In the genomic region with DNA sequence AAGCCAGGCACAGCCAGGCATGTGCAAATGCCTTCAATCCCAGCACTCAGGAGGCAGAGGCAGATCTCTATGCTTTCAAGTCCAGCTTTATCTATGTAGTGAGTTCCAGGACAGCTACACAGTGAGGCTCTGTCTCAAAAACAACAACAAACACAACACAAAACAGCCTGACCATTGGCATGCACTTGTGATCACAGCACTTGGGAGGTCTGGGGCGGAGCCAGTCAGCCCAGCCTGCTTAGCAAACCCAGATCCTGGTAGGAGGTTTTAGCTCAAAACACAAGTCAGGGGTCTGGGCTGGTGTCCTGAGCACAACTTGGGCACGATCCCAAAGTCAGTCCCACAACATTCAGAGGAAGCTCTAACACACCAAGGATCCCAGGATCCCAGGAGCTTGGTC, we compare ENCODE assay signal across 30 mouse cellular contexts. TPM values are rescaled to one million over a fixed set of nuclear protein-coding genes. Genes with fewer than 3 reads are reported as not detected.
DNase-seq lines count a peak whose midpoint lies in the region; ATAC-seq and TF ChIP-seq lines count a peak whose summit lies in the region.
"Had no signal": no experiment of that assay in that cellular context is flagged by ENCODE, and none has a peak within 500 bp of the region (broad histone marks: within the 10 kb centered on the region; RNA-seq: fewer than 3 reads in every experiment).

No protein-coding gene starts in this region.

- ATAC-seq in forebrain, postnatal 0 days, result peak; percentile 25; the same call in 1 of the 2 replicates
- ATAC-seq in forebrain, embryonic 14.5 days, result no peak
- no peak for ATAC-seq in heart, embryonic 15.5 days (replicated peaks; ENCODE audit: insufficient number of reproducible peaks, insufficient read depth, low FRiP score, low read depth)
- ATAC-seq: CD4-positive, CD25-positive, alpha-beta regulatory T cell, adult 4 months; intestine, embryonic 16.5 days had no signal

- no peak for TF ChIP-seq EP300 in heart, adult 2 months (IDR thresholded peaks at IDR 0.05; ENCODE audit: insufficient read depth, low read depth, low read length)

- WGBS in forebrain, postnatal 0 days, result 62% methylated on average over 2 of the region's 2 CpGs
- 47% methylated on average over 2 of the region's 2 CpGs for WGBS in forebrain, embryonic 14.5 days
- WGBS in heart, embryonic 15.5 days, result 68% methylated on average over 2 of the region's 2 CpGs
- WGBS in heart, adult 2 months, result 69% methylated on average over 2 of the region's 2 CpGs
- WGBS in macrophage (ENCODE audit: missing documents), result 92% methylated on average over 2 of the region's 2 CpGs

- H3K4me2 ChIP-seq in forebrain, postnatal 0 days (ENCODE audit: low read depth), result no peak overlapping the region
- H3K4me2 ChIP-seq in forebrain, embryonic 14.5 days (ENCODE audit: low read length), result no peak overlapping the region
- H3K4me2 ChIP-seq in heart, embryonic 15.5 days, result no peak overlapping the region
- H3K4me2 ChIP-seq: embryonic facial prominence, embryonic 12.5 days; hindbrain, embryonic 15.5 days; liver, embryonic 15.5 days; neural tube, embryonic 12.5 days had no signal

- H3K4me1 ChIP-seq in forebrain, postnatal 0 days (ENCODE audit: insufficient read depth), result peaks cover 8% of the 10 kb centered on the region
- peaks cover 13% of the 10 kb centered on the region; the same call in 1 of the 2 replicates for H3K4me1 ChIP-seq in forebrain, embryonic 14.5 days (ENCODE audit: control insufficient read depth, insufficient read depth, low read length)
- H3K4me1 ChIP-seq in heart, embryonic 15.5 days (replicated peaks), result peaks cover 21% of the 10 kb centered on the region
- peaks cover 1% of the 10 kb centered on the region; the same call in 1 of the 2 replicates for H3K4me1 ChIP-seq in heart, adult 2 months (ENCODE audit: control insufficient read depth, insufficient read depth, low read length)
- H3K4me1 ChIP-seq: embryonic facial prominence, embryonic 12.5 days; liver, embryonic 15.5 days; neural tube, embryonic 12.5 days had no signal

- no peak overlapping the region for H3K9ac ChIP-seq in forebrain, postnatal 0 days
- no peak overlapping the region for H3K9ac ChIP-seq in forebrain, embryonic 14.5 days (ENCODE audit: low read length)
- H3K9ac ChIP-seq in heart, embryonic 15.5 days, result no peak overlapping the region
- H3K9ac ChIP-seq in heart, adult 2 months (ENCODE audit: low read depth, low read length), result no peak overlapping the region
- H3K9ac ChIP-seq: embryonic facial prominence, embryonic 12.5 days; hindbrain, embryonic 15.5 days; liver, embryonic 15.5 days; neural tube, embryonic 12.5 days had no signal

- no peak for TF ChIP-seq POLR2A in heart, adult 2 months (IDR thresholded peaks at IDR 0.05; ENCODE audit: insufficient read depth, low read depth, low read length)

- intact Hi-C loops in heart, adult 2 months (cut with DNase I), result no loop called here

- no peaks in the 10 kb centered on the region for H3K27me3 ChIP-seq in forebrain, postnatal 0 days (ENCODE audit: insufficient read depth, low read length)
- no peaks in the 10 kb centered on the region for H3K27me3 ChIP-seq in forebrain, embryonic 14.5 days (replicated peaks; ENCODE audit: control insufficient read depth, insufficient read depth, low read length)
- H3K27me3 ChIP-seq in heart, embryonic 15.5 days, result no peaks in the 10 kb centered on the region
- no peaks in the 10 kb centered on the region for H3K27me3 ChIP-seq in heart, adult 2 months (ENCODE audit: control insufficient read depth, insufficient read depth, low read length)
- H3K27me3 ChIP-seq: embryonic facial prominence, embryonic 12.5 days; hindbrain, embryonic 15.5 days; liver, embryonic 15.5 days; neural tube, embryonic 12.5 days had no signal

- H3K36me3 ChIP-seq in forebrain, postnatal 0 days (ENCODE audit: insufficient read depth), result no peaks in the 10 kb centered on the region
- no peaks in the 10 kb centered on the region for H3K36me3 ChIP-seq in forebrain, embryonic 14.5 days (ENCODE audit: control insufficient read depth, insufficient read depth, low read length)
- no peaks in the 10 kb centered on the region for H3K36me3 ChIP-seq in heart, embryonic 15.5 days
- H3K36me3 ChIP-seq in heart, adult 2 months (ENCODE audit: control insufficient read depth, insufficient read depth, low read length), result peaks cover 2% of the 10 kb centered on the region
- H3K36me3 ChIP-seq in macrophage (ENCODE audit: inconsistent target), result no peaks in the 10 kb centered on the region
- H3K36me3 ChIP-seq: embryonic facial prominence, embryonic 12.5 days; hindbrain, embryonic 15.5 days; limb, embryonic 10.5 days; liver, embryonic 15.5 days; neural tube, embryonic 12.5 days had no signal

- DNase-seq in forebrain, postnatal 0 days, result no peak
- DNase-seq in forebrain, embryonic 14.5 days (ENCODE audit: low spot score), result no peak
- DNase-seq in heart, adult 2 months, result no peak
- peak; percentile 37 for DNase-seq in lung, postnatal 10 days
- DNase-seq in lung, postnatal 25 days (ENCODE audit: low spot score), result no peak
- DNase-seq: adrenal gland, postnatal 25 days; cerebellum, adult 9-11 months; gastrocnemius, postnatal 36 days; kidney, adult 9 months; kidney, postnatal 14 days; liver; lung, postnatal 36 days; retina, postnatal 1 day; right cerebral cortex, postnatal 25 days; spleen, adult 18-20 months had no signal

- H3K9me3 ChIP-seq in forebrain, postnatal 0 days (ENCODE audit: low read length), result no peaks in the 10 kb centered on the region
- H3K9me3 ChIP-seq in forebrain, embryonic 14.5 days (replicated peaks; ENCODE audit: control insufficient read depth, low read length), result no peaks in the 10 kb centered on the region
- no peaks in the 10 kb centered on the region for H3K9me3 ChIP-seq in heart, embryonic 15.5 days (replicated peaks)
- H3K9me3 ChIP-seq: embryonic facial prominence, embryonic 12.5 days; hindbrain, embryonic 15.5 days; limb, embryonic 10.5 days; liver, embryonic 15.5 days; neural tube, embryonic 12.5 days had no signal

- H3K79me2 ChIP-seq in heart, adult 2 months (replicated peaks; ENCODE audit: control insufficient read depth, insufficient read depth, low read length), result no peaks in the 10 kb centered on the region
- H3K79me2 ChIP-seq in macrophage (ENCODE audit: inconsistent target), result no peaks in the 10 kb centered on the region

- no peak overlapping the region for H3K4me3 ChIP-seq in forebrain, postnatal 0 days (ENCODE audit: low read depth, low read length)
- no peak overlapping the region for H3K4me3 ChIP-seq in forebrain, embryonic 14.5 days (ENCODE audit: low read depth, low read length)
- no peak overlapping the region for H3K4me3 ChIP-seq in heart, embryonic 15.5 days
- H3K4me3 ChIP-seq in heart, adult 2 months, result no peak overlapping the region
- H3K4me3 ChIP-seq in macrophage (ENCODE audit: inconsistent target), result no peak overlapping the region
- H3K4me3 ChIP-seq: embryonic facial prominence, embryonic 12.5 days; hindbrain, embryonic 15.5 days; limb, embryonic 10.5 days; liver, embryonic 15.5 days; neural tube, embryonic 12.5 days had no signal

- TF ChIP-seq CTCF in forebrain, postnatal 0 days (IDR thresholded peaks at IDR 0.05; ENCODE audit: low read depth), result no peak
- TF ChIP-seq CTCF in heart, adult 2 months (IDR thresholded peaks at IDR 0.05), result no peak

- H3K27ac ChIP-seq in forebrain, postnatal 0 days (ENCODE audit: low read depth, low read length), result no peak overlapping the region
- no peak overlapping the region for H3K27ac ChIP-seq in forebrain, embryonic 14.5 days (ENCODE audit: low read depth, low read length)
- H3K27ac ChIP-seq in heart, embryonic 15.5 days, result 0 out of 2 replicates have a peak overlapping the region, but pooled peaks have one; percentile 58
- no peak overlapping the region for H3K27ac ChIP-seq in heart, adult 2 months
- H3K27ac ChIP-seq in macrophage, result 0 out of 2 replicates have a peak overlapping the region, but pooled peaks have one; percentile 24
- H3K27ac ChIP-seq: embryonic facial prominence, embryonic 12.5 days; hindbrain, embryonic 15.5 days; limb, embryonic 10.5 days; liver, embryonic 15.5 days; neural tube, embryonic 12.5 days had no signal

RNA-seq across cellular contexts. Expression of gene March10, which starts 18.2 kb away (rescaled TPM):
- 0.38 TPM in 2 replicates for total RNA-seq in forebrain, postnatal 0 days (2014; rRNA removed)
- 0.36 and 0.58 TPM in 2 replicates for polyA plus RNA-seq in forebrain, postnatal 0 days (2015; fragmentation: Nextera tagmentation; extraction: Ambion mirVana)
- polyA plus RNA-seq in forebrain, embryonic 14.5 days (2014; fragmentation: Nextera tagmentation; extraction: Ambion mirVana), result 0.23 and 0.41 TPM in 2 replicates
- polyA plus RNA-seq in heart, embryonic 15.5 days (2015; fragmentation: Nextera tagmentation; extraction: Ambion mirVana), result 0.16 TPM in 1 of 2 replicates, not detected in the other
- not detected for total RNA-seq in heart, adult 2 months (2021)
- 0.08 and 0.38 TPM in 2 replicates for polyA plus RNA-seq in heart, adult 2 months (2012; rRNA removed)
- total RNA-seq in macrophage (2018; cell fraction: chromatin; rRNA removed), result under 1 TPM in 1 of 26 experiments, not detected in 25; 0.25 TPM
- total RNA-seq in macrophage (2018; cell fraction: cytosol; rRNA removed), result not detected
- under 1 TPM in 1 of 26 experiments, not detected in 25; 0.32 TPM for total RNA-seq in macrophage (2018; cell fraction: nucleus; rRNA removed)
- polyA plus RNA-seq in macrophage (2018), result not detected in 3 replicates
- total RNA-seq: adrenal gland, postnatal 25 days; common myeloid progenitor, adult 5-6 weeks; gastrocnemius, adult 18-20 months; gastrocnemius, postnatal 36 days; megakaryocyte-erythroid progenitor cell, adult 5-6 weeks had no signal
- polyA plus RNA-seq: CD4-positive, CD25-positive, alpha-beta regulatory T cell, adult 4 months; forebrain, embryonic 11.5 days; heart, postnatal 0 days; limb, embryonic 10.5 days; liver, embryonic 15.5 days; thymus, postnatal 0 days had no signal

Comparison
In these comparisons a context has a peak if more than half of its experiments do, and no peak if none do; other contexts are left out.
1. H3K27ac ChIP-seq: peak in heart, embryonic 15.5 days (single experiment) and macrophage (single experiment); none in forebrain, postnatal 0 days (single experiment), forebrain, embryonic 14.5 days (single experiment) and heart, adult 2 months (single experiment).